Mouse (Mus musculus) E14TG2a.4 (cell line): ENCODE data around the gene Cd200r1.

Experiments used
- CTCF ChIP-seq: conservative IDR thresholded peaks from 2 replicates; pipeline ENCODE4 v1.5.1; 2014; ENCODE audit warnings: low read length
- NANOG ChIP-seq: IDR thresholded peaks from 2 replicates; pipeline ENCODE4 v1.6.1; 2014; ENCODE audit warnings: borderline replicate concordance, low read length, mixed read lengths
- POU5F1 ChIP-seq: IDR thresholded peaks from 2 replicates; pipeline ENCODE4 v1.6.1; 2014; ENCODE audit warnings: low read length, borderline replicate concordance

DNA sequence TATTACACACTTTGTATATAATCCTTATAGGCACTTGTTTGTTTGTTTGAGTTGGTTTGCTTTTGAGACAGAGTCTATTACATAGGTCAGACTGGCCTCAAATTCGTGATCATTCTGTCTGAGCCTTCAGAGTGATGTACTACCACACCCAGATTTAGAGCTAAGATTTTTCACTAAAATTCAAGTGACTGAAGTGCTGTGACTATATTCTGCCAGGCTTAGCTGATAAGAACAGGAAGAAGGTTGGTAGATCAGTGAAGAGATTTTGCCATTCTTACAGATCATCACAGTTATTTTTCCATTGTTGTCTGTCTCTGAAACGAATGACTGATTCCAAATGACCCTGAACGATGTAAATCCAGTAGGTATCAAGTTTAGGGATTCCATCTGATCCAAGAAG lies 17.5 kb upstream of the Cd200r1 start:
- TF ChIP-seq CTCF, result no peak
- no peak for TF ChIP-seq NANOG
- TF ChIP-seq POU5F1, result no peak
